Mouse (Mus musculus): ENCODE data around the gene Gstp3. TPM values are rescaled to one million over a fixed set of nuclear protein-coding genes. Genes with fewer than 3 reads are reported as not detected.

Gstp3 gene
- total RNA-seq (2012; rRNA removed) (0.46 and 1.4 TPM in 2 replicates), total RNA-seq (2014; rRNA removed) (not detected in 2 replicates), polyA plus RNA-seq (2012; ENCODE audit: insufficient read length, low read depth) (not detected in 2 replicates)

GRCm38 (mm10) chr19:4059069-4059740 lies at the start of gene Gstp3:
Gstp3 (minus strand) TSS chr19:4059569.
- dilution Hi-C loops (cut with MboI; ENCODE audit: extremely low pct_ligation_motif_present, extremely low pct_unique_long_range_greater_than_20kb, low sequenced_read_pairs) (no loop called here), in situ Hi-C loops (cut with MboI; ENCODE audit: low pct_ligation_motif_present, low pct_unique_long_range_greater_than_20kb, low sequenced_read_pairs) (no loop called here)
- no peak within 1 kb of the TSS for H3K4me3 ChIP-seq (replicated peaks in 1 of 3; ENCODE audit: low read depth in 2 of 3, low read length in 2 of 3, poor library complexity in 1 of 3)
- no peak within 1 kb of the TSS for H3K9ac ChIP-seq (ENCODE audit: insufficient read depth, low read depth)
- no peak within 1 kb of the TSS; the same call in 1 of the 2 replicates for H3K27ac ChIP-seq (ENCODE audit: insufficient read depth, low read depth)
- DNase-seq (ENCODE audit: extremely low read depth) = no peak
- peaks cover 21 to 25% of the 10 kb centered on the region in 2 experiments for H3K4me1 ChIP-seq (ENCODE audit: control insufficient read depth in 1 of 2, insufficient read depth in 2 of 2)
- TF ChIP-seq EP300 (IDR thresholded peaks at IDR 0.05; ENCODE audit: low read length) (no peak), USF1 (IDR thresholded peaks at IDR 0.05; ENCODE audit: low read depth, low read length) (peak; percentile 7; the same call in 1 of the 2 replicates), SMC3 (IDR thresholded peaks at IDR 0.05; ENCODE audit: low read depth, low read length) (no peak), TBP (conservative IDR thresholded peaks at IDR 0.05; ENCODE audit: low read depth, low read length) (no peak), CHD2 (IDR thresholded peaks at IDR 0.05; ENCODE audit: low read length) (no peak), BHLHE40 (IDR thresholded peaks at IDR 0.05; ENCODE audit: low read depth, low read length) (0 out of 2 replicates have a peak, but pooled peaks have one; percentile 22)
- H3K9me3 ChIP-seq (replicated peaks; ENCODE audit: low read length) = peaks cover 3% of the 10 kb centered on the region
- H3K27me3 ChIP-seq (replicated peaks) = no peaks in the 10 kb centered on the region
- H3K4me2 ChIP-seq (ENCODE audit: insufficient read depth, low read depth, poor library complexity, severe bottlenecking) = no peak within 1 kb of the TSS
- no peaks in the 10 kb centered on the region for H3K36me3 ChIP-seq (replicated peaks in 1 of 2; ENCODE audit: control insufficient read depth in 1 of 2, insufficient read depth in 1 of 2, low read length in 1 of 2)
- no peaks in the 10 kb centered on the region for H3K79me2 ChIP-seq (replicated peaks; ENCODE audit: control insufficient read depth, extremely low read depth, insufficient read depth, poor library complexity, severe bottlenecking)

DNA sequence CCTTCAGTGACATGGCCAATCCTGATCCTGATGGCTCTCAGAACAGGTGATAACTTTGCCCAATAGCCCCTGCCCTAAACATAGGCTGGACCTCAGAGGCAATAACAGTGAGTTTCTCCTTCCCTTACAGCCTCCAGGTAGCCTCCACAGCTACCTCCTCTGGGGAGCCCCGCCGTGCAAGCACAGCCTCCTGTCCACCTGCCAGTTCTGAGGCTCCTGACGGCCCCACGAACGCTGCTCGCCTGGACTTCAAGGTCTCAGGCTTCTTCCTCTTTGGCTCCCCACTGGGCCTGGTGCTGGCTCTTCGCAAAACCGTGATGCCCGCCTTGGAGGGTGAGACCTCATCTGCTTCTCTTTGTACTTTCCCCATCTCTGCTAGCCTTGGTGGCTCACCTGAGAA lies 49.2 kb upstream of the Gstp3 start:
- TF ChIP-seq SIN3A (IDR thresholded peaks at IDR 0.05; ENCODE audit: low read length) (no peak), MYC (IDR thresholded peaks at IDR 0.05; ENCODE audit: low read depth, low read length) (no peak), USF1 (IDR thresholded peaks at IDR 0.05; ENCODE audit: low read depth, low read length) (no peak), BHLHE40 (IDR thresholded peaks at IDR 0.05; ENCODE audit: low read depth, low read length) (no peak), SMC3 (IDR thresholded peaks at IDR 0.05; ENCODE audit: low read depth, low read length) (no peak), ETS1 (conservative IDR thresholded peaks at IDR 0.05; ENCODE audit: low read depth, low read length) (no peak)
- Histone ChIP-seq H3K27me3 (replicated peaks) (no peaks in the 10 kb centered on the region), H3K4me3 (replicated peaks in 1 of 3; ENCODE audit: low read depth in 2 of 3, low read length in 2 of 3, poor library complexity in 1 of 3) (no peak overlapping the region), H3K79me2 (replicated peaks; ENCODE audit: control insufficient read depth, extremely low read depth, insufficient read depth, poor library complexity, severe bottlenecking) (no peaks in the 10 kb centered on the region), H3K9ac (ENCODE audit: insufficient read depth, low read depth) (no peak overlapping the region), H3K9me3 (replicated peaks; ENCODE audit: low read length) (no peaks in the 10 kb centered on the region), H3K27ac (ENCODE audit: insufficient read depth, low read depth) (no peak overlapping the region), H3K4me1 (ENCODE audit: control insufficient read depth in 1 of 2, insufficient read depth in 2 of 2) (peaks cover 10 to 26% of the 10 kb centered on the region in 2 experiments), H3K4me2 (ENCODE audit: insufficient read depth, low read depth, poor library complexity, severe bottlenecking) (no peak overlapping the region), H3K36me3 (replicated peaks in 1 of 2; ENCODE audit: control insufficient read depth in 1 of 2, insufficient read depth in 1 of 2, low read length in 1 of 2) (peaks cover 78 to 93% of the 10 kb centered on the region in 2 experiments)
- dilution Hi-C loops (cut with MboI; ENCODE audit: extremely low pct_ligation_motif_present, extremely low pct_unique_long_range_greater_than_20kb, low sequenced_read_pairs) (no loop called here), in situ Hi-C loops (cut with MboI; ENCODE audit: low pct_ligation_motif_present, low pct_unique_long_range_greater_than_20kb, low sequenced_read_pairs) (no loop called here)
- no peak for DNase-seq (ENCODE audit: extremely low read depth)

GRCm38 (mm10) chr19:4106654-4107053 lies 47.3 kb upstream of the Gstp3 start:
- TF ChIP-seq SMC3 (IDR thresholded peaks at IDR 0.05; ENCODE audit: low read depth, low read length) (no peak), EP300 (IDR thresholded peaks at IDR 0.05; ENCODE audit: low read length) (no peak), PAX5 (IDR thresholded peaks at IDR 0.05; ENCODE audit: low read length) (no peak), ETS1 (conservative IDR thresholded peaks at IDR 0.05; ENCODE audit: low read depth, low read length) (no peak), E2F4 (IDR thresholded peaks at IDR 0.05; ENCODE audit: insufficient replicate concordance, low read depth, low read length) (no peak), RCOR1 (conservative IDR thresholded peaks at IDR 0.05; ENCODE audit: low read depth, low read length) (no peak), ZMIZ1 (IDR thresholded peaks at IDR 0.05; ENCODE audit: low read depth, low read length) (no peak), JUN (IDR thresholded peaks at IDR 0.05; ENCODE audit: insufficient read depth, low read depth, low read length) (no peak)
- H3K4me2 ChIP-seq (ENCODE audit: insufficient read depth, low read depth, poor library complexity, severe bottlenecking) = no peak overlapping the region
- H3K9me3 ChIP-seq (replicated peaks; ENCODE audit: low read length) = no peaks in the 10 kb centered on the region
- no peaks in the 10 kb centered on the region for H3K27me3 ChIP-seq (replicated peaks)
- dilution Hi-C loops (cut with MboI; ENCODE audit: extremely low pct_ligation_motif_present, extremely low pct_unique_long_range_greater_than_20kb, low sequenced_read_pairs) = no loop called here
- no peaks in the 10 kb centered on the region for H3K79me2 ChIP-seq (replicated peaks; ENCODE audit: control insufficient read depth, extremely low read depth, insufficient read depth, poor library complexity, severe bottlenecking)
- no peak overlapping the region for H3K4me3 ChIP-seq (replicated peaks in 1 of 3; ENCODE audit: low read depth in 2 of 3, low read length in 2 of 3, poor library complexity in 1 of 3)
- H3K36me3 ChIP-seq (replicated peaks in 1 of 2; ENCODE audit: control insufficient read depth in 1 of 2, insufficient read depth in 1 of 2, low read length in 1 of 2) = peaks cover 76 to 94% of the 10 kb centered on the region in 2 experiments
- H3K9ac ChIP-seq (ENCODE audit: insufficient read depth, low read depth) = no peak overlapping the region
- H3K4me1 ChIP-seq (ENCODE audit: control insufficient read depth in 1 of 2, insufficient read depth in 2 of 2) = peaks cover 0 to 30% of the 10 kb centered on the region in 2 experiments; a peak in 2 of 4 replicates
- no peak for DNase-seq (ENCODE audit: extremely low read depth)
- in situ Hi-C loops (cut with MboI; ENCODE audit: low pct_ligation_motif_present, low pct_unique_long_range_greater_than_20kb, low sequenced_read_pairs) = no loop called here
- H3K27ac ChIP-seq (ENCODE audit: insufficient read depth, low read depth) = no peak overlapping the region

Data from CH12.LX (cell line).